Mouse (Mus musculus) heart, postnatal 14 days (tissue): ENCODE measurements at regions not wholly inside any gene's neighbourhood (a gene's known extent, or its start where the extent isn't known, plus 50 kb on each side); places are given as distances from the start of the nearest gene placed in this dataset.

Experiments used
- DNase-seq, 2 experiments: peaks; one replicate each; pipeline ENCODE4 v3.0.0; 2021 to 2022
- intact Hi-C: fragments of 180-260 bp; cut with DNase I; formaldehyde crosslinking; loops from one replicate; pipeline ENCODE4 v1.15.1; 2025

DNA sequence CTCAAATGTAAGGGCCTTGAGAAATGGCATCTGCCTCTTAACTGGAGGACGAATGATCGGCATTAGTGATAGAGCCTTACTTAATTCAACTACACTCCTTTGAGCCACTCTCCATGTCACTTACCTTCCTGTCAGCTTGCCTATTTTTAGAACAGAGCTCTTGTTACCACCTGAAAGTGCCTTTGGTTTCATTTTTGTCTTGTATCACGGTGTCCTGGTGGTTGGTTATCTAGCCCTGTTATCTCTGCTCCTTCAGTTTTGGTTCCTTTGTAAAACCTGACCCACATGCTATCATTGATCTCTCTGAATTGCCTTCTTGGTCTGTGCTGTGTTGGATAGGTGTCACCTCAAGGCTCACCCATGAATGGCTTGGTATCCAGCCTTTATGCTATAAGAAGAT, 310.6 kb downstream of the Rnls start:
- intact Hi-C loops, result loop anchor here (10.0 kb wide), 1 partner anchor 327 kb away; the partner anchor contains the start of gene Pten
- DNase-seq, result no peak

DNA sequence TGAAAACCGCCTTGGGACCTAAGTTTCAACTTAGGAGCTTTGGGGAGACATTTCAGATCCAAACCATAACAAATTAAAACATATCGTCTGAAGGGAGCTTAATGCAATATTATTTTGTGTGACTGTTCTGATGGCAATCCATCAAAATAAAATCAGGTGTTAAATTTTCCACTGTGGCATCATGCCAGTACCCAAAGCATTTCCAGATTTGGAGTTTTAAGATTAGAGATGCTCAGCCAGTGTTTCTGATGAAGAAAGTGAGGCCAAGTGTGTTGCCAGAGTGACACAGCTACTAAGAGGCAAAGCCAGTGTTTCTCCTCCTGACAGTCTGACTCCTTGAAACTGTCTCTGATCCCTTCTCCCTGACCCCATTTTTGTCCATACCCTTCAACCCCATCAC, 308.7 kb downstream of the Rnls start:
- intact Hi-C loops, result loop anchor here (10.0 kb wide), 1 partner anchor 329 kb away; the partner anchor contains the start of gene Pten
- no peak for DNase-seq

DNA sequence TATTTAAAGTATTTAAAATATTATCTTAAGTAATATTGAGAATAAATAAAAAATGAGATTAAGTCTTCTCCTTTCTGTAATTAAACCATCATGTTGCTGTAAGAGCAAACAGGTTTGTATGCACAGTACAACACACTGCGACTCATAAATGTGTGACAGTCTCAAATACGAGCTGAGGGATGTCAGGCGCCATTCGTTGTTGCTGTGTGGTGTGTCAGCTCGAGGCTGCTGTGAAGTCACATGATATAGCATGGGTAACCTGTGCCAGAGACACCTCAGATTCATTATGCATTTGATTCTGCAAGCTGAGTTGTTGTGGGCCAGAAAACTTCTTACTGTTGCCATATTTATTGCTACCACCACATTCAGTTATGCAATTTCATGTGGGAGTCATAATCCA, 307.4 kb downstream of the Rnls start:
- DNase-seq, result no peak
- intact Hi-C loops, result loop anchor here (10.0 kb wide), 1 partner anchor 330 kb away; the partner anchor contains the start of gene Pten
